Comparison of ENCODE assay signal across 31 mouse cellular contexts in genomic region chr1:20820959-20821358, GRCm38 (mm10). TPM values are rescaled to one million over a fixed set of nuclear protein-coding genes. Genes with fewer than 3 reads are reported as not detected.
DNase-seq lines count a peak whose midpoint lies in the region; ATAC-seq and TF ChIP-seq lines count a peak whose summit lies in the region.
"Had no signal": no experiment of that assay in that cellular context is flagged by ENCODE, and none has a peak within 500 bp of the region (broad histone marks: within the 10 kb centered on the region; RNA-seq: fewer than 3 reads in every experiment).

No protein-coding gene starts in this region.

- H3K4me2 ChIP-seq in liver, embryonic 11.5 days, result peak overlapping the region; percentile 51; the same call in 1 of the 2 replicates
- no peak overlapping the region for H3K4me2 ChIP-seq in liver, postnatal 0 days (ENCODE audit: low read depth, low read length)

- no peaks in the 10 kb centered on the region for H3K27me3 ChIP-seq in liver, embryonic 11.5 days (replicated peaks; ENCODE audit: control insufficient read depth, insufficient read depth, low read length)
- H3K27me3 ChIP-seq in liver, postnatal 0 days (ENCODE audit: insufficient read depth, low read length), result no peaks in the 10 kb centered on the region
- peaks cover 0 to 2% of the 10 kb centered on the region in 2 experiments; a peak in 1 of 4 replicates for H3K27me3 ChIP-seq in MEL (ENCODE audit: control insufficient read depth in 1 of 2, insufficient read depth in 2 of 2, low read length in 2 of 2)
- H3K27me3 ChIP-seq: CH12.LX; embryonic facial prominence, embryonic 15.5 days; forebrain, embryonic 12.5 days; intestine, embryonic 15.5 days; limb, embryonic 15.5 days; neural tube, embryonic 12.5 days had no signal

- H3K4me3 ChIP-seq in liver, embryonic 11.5 days (ENCODE audit: low read depth, low read length), result no peak overlapping the region
- no peak overlapping the region for H3K4me3 ChIP-seq in liver, postnatal 0 days (ENCODE audit: low read depth, low read length)
- H3K4me3 ChIP-seq in MEL (ENCODE audit: control insufficient read depth in 1 of 2, insufficient read depth in 1 of 2, low read depth in 2 of 2, low read length in 2 of 2), result peak overlapping the region in 1 of 2 experiments; percentile 1; a peak in 1 of 4 replicates
- H3K4me3 ChIP-seq: neural tube, embryonic 12.5 days had no signal

- peaks cover 29% of the 10 kb centered on the region for H3K79me2 ChIP-seq in MEL (ENCODE audit: control insufficient read depth, insufficient read depth, low read length, poor library complexity)

- no peak overlapping the region for H3K9ac ChIP-seq in liver, embryonic 11.5 days (ENCODE audit: low read depth, low read length)
- H3K9ac ChIP-seq in liver, postnatal 0 days (replicated peaks), result no peak overlapping the region
- no peak overlapping the region for H3K9ac ChIP-seq in MEL (ENCODE audit: control insufficient read depth, low read depth, low read length, poor library complexity, severe bottlenecking)
- H3K9ac ChIP-seq: embryonic facial prominence, embryonic 15.5 days; forebrain, embryonic 12.5 days; forebrain, postnatal 0 days; intestine, embryonic 15.5 days; limb, embryonic 15.5 days; neural tube, embryonic 12.5 days had no signal

- no peak overlapping the region for H3K27ac ChIP-seq in liver, embryonic 11.5 days (ENCODE audit: low read depth, low read length)
- no peak overlapping the region for H3K27ac ChIP-seq in liver, postnatal 0 days (ENCODE audit: low read depth)
- no peak overlapping the region for H3K27ac ChIP-seq in MEL (ENCODE audit: control insufficient read depth, low read depth, low read length)
- H3K27ac ChIP-seq: embryonic facial prominence, embryonic 15.5 days; forebrain, embryonic 12.5 days; hindbrain, postnatal 0 days; intestine, embryonic 15.5 days; limb, embryonic 10.5 days; limb, embryonic 15.5 days; neural tube, embryonic 12.5 days had no signal

- peaks cover 17% of the 10 kb centered on the region for H3K36me3 ChIP-seq in liver, embryonic 11.5 days (ENCODE audit: control insufficient read depth, insufficient read depth, low read length)
- H3K36me3 ChIP-seq in liver, postnatal 0 days (replicated peaks; ENCODE audit: insufficient read depth, low read length), result peaks cover 18% of the 10 kb centered on the region
- H3K36me3 ChIP-seq in MEL (ENCODE audit: control insufficient read depth in 1 of 2, insufficient read depth in 2 of 2, low read length in 2 of 2), result peaks cover 2 to 10% of the 10 kb centered on the region in 2 experiments; a peak in 2 of 4 replicates

- H3K9me3 ChIP-seq in liver, embryonic 11.5 days (ENCODE audit: control insufficient read depth, low read length), result no peaks in the 10 kb centered on the region
- H3K9me3 ChIP-seq in liver, postnatal 0 days (ENCODE audit: low read length), result no peaks in the 10 kb centered on the region
- no peaks in the 10 kb centered on the region for H3K9me3 ChIP-seq in MEL (replicated peaks; ENCODE audit: insufficient read depth, low read length)
- H3K9me3 ChIP-seq: embryonic facial prominence, embryonic 10.5 days; embryonic facial prominence, embryonic 15.5 days; forebrain, embryonic 12.5 days; heart, embryonic 10.5 days; intestine, embryonic 15.5 days; limb, embryonic 10.5 days; limb, embryonic 15.5 days; neural tube, embryonic 12.5 days had no signal

- 83% methylated on average over 4 of the region's 4 CpGs for WGBS in liver, embryonic 11.5 days
- 69% methylated on average over 4 of the region's 4 CpGs for WGBS in liver, postnatal 0 days (ENCODE audit: insufficient replicate concordance)

- no peak for TF ChIP-seq CTCF in liver, postnatal 0 days (IDR thresholded peaks at IDR 0.05; ENCODE audit: low read depth)
- TF ChIP-seq CTCF in MEL (IDR thresholded peaks at IDR 0.05 in 2 of 3, conservative IDR thresholded peaks at IDR 0.05 in 1 of 3; ENCODE audit: control insufficient read depth in 1 of 3, insufficient read depth in 1 of 3, low read depth in 2 of 3, low read length in 3 of 3, poor library complexity in 1 of 3, severe bottlenecking in 1 of 3), result no peak

- no peak for TF ChIP-seq RAD21 in MEL (IDR thresholded peaks at IDR 0.05; ENCODE audit: low read depth, low read length)

- no peak for TF ChIP-seq POLR2A in MEL (IDR thresholded peaks at IDR 0.05; ENCODE audit: control insufficient read depth in 1 of 2, insufficient read depth in 1 of 2, low read depth in 1 of 2, low read length in 2 of 2, poor library complexity in 1 of 2)

- no peak for ATAC-seq in liver, embryonic 11.5 days (replicated peaks; ENCODE audit: low FRiP score)
- no peak for ATAC-seq in liver, postnatal 0 days

- H3K4me1 ChIP-seq in liver, embryonic 11.5 days (replicated peaks; ENCODE audit: control insufficient read depth, insufficient read depth, low read length), result peaks cover 6% of the 10 kb centered on the region; the same call in 1 of the 2 replicates
- H3K4me1 ChIP-seq in liver, postnatal 0 days (ENCODE audit: insufficient read depth), result peaks cover 3% of the 10 kb centered on the region; the same call in 1 of the 2 replicates
- H3K4me1 ChIP-seq in MEL (ENCODE audit: control insufficient read depth in 1 of 2, insufficient read depth in 2 of 2, low read length in 2 of 2), result peaks cover 0 to 11% of the 10 kb centered on the region in 2 experiments; a peak in 1 of 4 replicates

- TF ChIP-seq EP300 in liver, postnatal 0 days (IDR thresholded peaks at IDR 0.05; ENCODE audit: low read depth), result no peak
- TF ChIP-seq EP300 in MEL (IDR thresholded peaks at IDR 0.05; ENCODE audit: low read depth in 1 of 2, low read length in 2 of 2), result peak in 1 of 2 experiments; percentile 11; a peak in 1 of 4 replicates

- peak; percentile 9 for DNase-seq in cerebellum, adult 9-11 months
- no peak for DNase-seq in cerebellum, postnatal 4 days (ENCODE audit: low spot score in 2 of 2)
- no peak for DNase-seq in liver, embryonic 11.5 days (ENCODE audit: low spot score)
- DNase-seq in liver, postnatal 0 days, result no peak
- DNase-seq in A20 (ENCODE audit: low read depth, low spot score) (peak; percentile 16), MEL (ENCODE audit: low read depth, low spot score) (peak; percentile 49)
- no peak for DNase-seq in layer of hippocampus, adult 9-10 months (ENCODE audit: low spot score)
- DNase-seq: gastrocnemius, postnatal 10 days had no signal

TF ChIP-seq in MEL, 35 proteins besides CTCF, POLR2A, EP300 and RAD21:
- TF ChIP-seq UBTF (IDR thresholded peaks at IDR 0.05; ENCODE audit: borderline replicate concordance, insufficient read depth, low read depth, low read length) (no peak), RCOR1 (IDR thresholded peaks at IDR 0.05; ENCODE audit: low read depth, low read length) (no peak), BHLHE40 (IDR thresholded peaks at IDR 0.05; ENCODE audit: borderline replicate concordance, low read depth, low read length) (no peak), USF2 (IDR thresholded peaks at IDR 0.05; ENCODE audit: borderline replicate concordance in 1 of 2, insufficient read depth in 1 of 2, low read depth in 1 of 2, low read length in 2 of 2) (no peak), ZNF384 (IDR thresholded peaks at IDR 0.05; ENCODE audit: low read depth, low read length) (peak; percentile 40; the same call in 1 of the 2 replicates), USF1 (IDR thresholded peaks at IDR 0.05; ENCODE audit: low read depth, low read length) (no peak), HCFC1 (IDR thresholded peaks at IDR 0.05; ENCODE audit: low read depth, low read length) (no peak), CHD2 (IDR thresholded peaks at IDR 0.05; ENCODE audit: low read length) (no peak), MAZ (IDR thresholded peaks at IDR 0.05; ENCODE audit: low read depth, low read length) (no peak), ZMIZ1 (IDR thresholded peaks at IDR 0.05; ENCODE audit: low read depth, low read length) (no peak), TAL1 (IDR thresholded peaks at IDR 0.05; ENCODE audit: low read length) (no peak), TCF12 (IDR thresholded peaks at IDR 0.05; ENCODE audit: low read depth, low read length) (peak; percentile 61; the same call in 1 of the 2 replicates), ELF1 (IDR thresholded peaks at IDR 0.05; ENCODE audit: low read depth, low read length) (no peak), GATA1 (IDR thresholded peaks at IDR 0.05; ENCODE audit: low read depth, low read length) (peak; percentile 35; the same call in 1 of the 2 replicates), MAX (IDR thresholded peaks at IDR 0.05; ENCODE audit: low read length) (no peak), KAT2A (conservative IDR thresholded peaks at IDR 0.05; ENCODE audit: low read depth, low read length) (no peak), MAFK (IDR thresholded peaks at IDR 0.05; ENCODE audit: borderline replicate concordance, low read depth, low read length) (no peak), CHD1 (IDR thresholded peaks at IDR 0.05; ENCODE audit: low read depth, low read length) (no peak)

RNA-seq across cellular contexts. Expression of gene Mcm3, which starts 0.8 kb away (rescaled TPM):
- polyA plus RNA-seq in liver, embryonic 11.5 days (2014; fragmentation: Nextera tagmentation; extraction: Ambion mirVana), result 311 and 347 TPM in 2 replicates
- polyA plus RNA-seq in liver, postnatal 0 days (2015; fragmentation: Nextera tagmentation; extraction: Ambion mirVana), result 46.9 and 55.3 TPM in 2 replicates
- total RNA-seq in MEL (2012; rRNA removed), result 182 and 189 TPM in 2 replicates
- 100 to 1,000 TPM; 204 to 267 TPM for polyA plus RNA-seq in MEL (2012; ENCODE audit: insufficient read depth in 1 of 2, insufficient read length in 2 of 2, low read depth in 1 of 2, low replicate concordance in 2 of 2, missing spikeins in 1 of 2)

RNA-seq across cellular contexts. Expression of gene Il17f, which starts 30.5 kb away (rescaled TPM):
- polyA plus RNA-seq in liver, embryonic 11.5 days (2014; fragmentation: Nextera tagmentation; extraction: Ambion mirVana), result not detected in 2 replicates
- polyA plus RNA-seq in liver, postnatal 0 days (2015; fragmentation: Nextera tagmentation; extraction: Ambion mirVana), result not detected in 2 replicates
- total RNA-seq in MEL (2012; rRNA removed), result not detected in 2 replicates
- not detected for polyA plus RNA-seq in MEL (2012; ENCODE audit: insufficient read depth in 1 of 2, insufficient read length in 2 of 2, low read depth in 1 of 2, low replicate concordance in 2 of 2, missing spikeins in 1 of 2)
- total RNA-seq: forebrain, postnatal 0 days; heart, postnatal 10 days; hindbrain, postnatal 0 days; layer of hippocampus, adult 8-10 months; layer of hippocampus, postnatal 36 days had no signal
- polyA plus RNA-seq: C2C12; cortical plate, adult 2 months; embryonic facial prominence, embryonic 15.5 days; forebrain, postnatal 0 days; gonadal fat pad, adult 2 months; heart, embryonic 10.5 days; hindbrain, embryonic 11.5 days; intestine, embryonic 15.5 days; kidney, embryonic 16.5 days; limb, embryonic 10.5 days; lung, postnatal 0 days; midbrain, embryonic 16.5 days; small intestine, adult 2 months; stomach, embryonic 14.5 days had no signal

Comparison
In these comparisons a context has a peak if more than half of its experiments do, and no peak if none do; other contexts are left out.
1. DNase-seq: peak in cerebellum, adult 9-11 months (single experiment), A20 (single experiment) and MEL (single experiment); none in cerebellum, postnatal 4 days (0 of 2), liver, embryonic 11.5 days (single experiment), liver, postnatal 0 days (single experiment) and layer of hippocampus, adult 9-10 months (single experiment).